In the genomic region with DNA sequence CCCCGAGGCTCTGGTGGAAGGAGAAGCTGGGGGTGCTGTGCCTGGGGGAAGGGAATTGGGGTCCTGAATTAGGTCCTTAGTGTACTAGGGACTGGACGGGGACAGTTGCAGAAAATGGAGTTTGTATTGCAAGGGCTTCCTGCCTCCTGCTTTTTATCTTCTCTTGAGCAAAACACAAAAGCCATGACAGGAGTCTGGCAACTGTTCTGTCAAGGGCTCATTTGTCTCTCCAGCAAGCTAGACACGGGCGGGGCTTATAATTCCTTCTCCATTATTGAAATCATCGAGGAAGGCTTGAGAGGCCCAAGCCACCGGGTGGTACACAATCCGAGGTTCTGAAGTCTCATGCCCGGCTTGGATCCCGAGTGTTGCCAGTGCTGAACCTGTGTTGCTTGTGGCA, we compare ENCODE assay signal across 11 mouse cellular contexts. TPM values are rescaled to one million over a fixed set of nuclear protein-coding genes. Genes with fewer than 3 reads are reported as not detected.
DNase-seq lines count a peak whose midpoint lies in the region; ATAC-seq and TF ChIP-seq lines count a peak whose summit lies in the region.
"Had no signal": no experiment of that assay in that cellular context is flagged by ENCODE, and none has a peak within 500 bp of the region (broad histone marks: within the 10 kb centered on the region; RNA-seq: fewer than 3 reads in every experiment).

No protein-coding gene starts in this region.

- H3K4me2 ChIP-seq in heart, embryonic 13.5 days: peak overlapping the region; percentile 45
- peak overlapping the region; percentile 11; the same call in 1 of the 2 replicates for H3K4me2 ChIP-seq in lung, embryonic 14.5 days
- peak overlapping the region; percentile 8; the same call in 1 of the 2 replicates for H3K4me2 ChIP-seq in forebrain, embryonic 12.5 days

- TF ChIP-seq CTCF in lung, embryonic 14.5 days (IDR thresholded peaks at IDR 0.05; ENCODE audit: low read depth): no peak

- WGBS in heart, embryonic 13.5 days: 24% methylated on average over 9 of the region's 9 CpGs
- WGBS in lung, embryonic 14.5 days: 32% methylated on average over 9 of the region's 9 CpGs
- WGBS in forebrain, embryonic 12.5 days: 53% methylated on average over 9 of the region's 9 CpGs
- WGBS in limb, embryonic 10.5 days: 67% methylated on average over 9 of the region's 9 CpGs

- intact Hi-C loops in heart, postnatal 36 days (cut with DNase I): no loop called here

- DNase-seq in heart, postnatal 36 days: no peak
- peak; percentile 80 for DNase-seq in lung, embryonic 14.5 days
- no peak for DNase-seq in lung, adult 18-20 months
- DNase-seq in limb, embryonic 10.5 days (ENCODE audit: low spot score): no peak
- no peak for DNase-seq in urinary bladder, postnatal 10 days (ENCODE audit: low spot score)
- no peak for DNase-seq in frontal cortex, postnatal 25 days (ENCODE audit: low spot score in 2 of 2)
- DNase-seq: liver, postnatal 0 days; thymus, adult 2 months had no signal

- H3K9me3 ChIP-seq in heart, embryonic 13.5 days: no peaks in the 10 kb centered on the region
- no peaks in the 10 kb centered on the region for H3K9me3 ChIP-seq in lung, embryonic 14.5 days (ENCODE audit: low read depth, low read length)
- H3K9me3 ChIP-seq in forebrain, embryonic 12.5 days: no peaks in the 10 kb centered on the region
- H3K9me3 ChIP-seq in limb, embryonic 10.5 days (replicated peaks): no peaks in the 10 kb centered on the region

- ATAC-seq in heart, embryonic 13.5 days (ENCODE audit: extremely low read depth, insufficient number of reproducible peaks, low FRiP score, low TSS enrichment): no peak
- 0 out of 2 replicates have a peak, but pooled peaks have one; percentile 30 for ATAC-seq in lung, embryonic 14.5 days (ENCODE audit: insufficient read depth)
- ATAC-seq in forebrain, embryonic 12.5 days (ENCODE audit: low FRiP score): no peak
- ATAC-seq: liver, postnatal 0 days had no signal

- H3K4me1 ChIP-seq in heart, embryonic 13.5 days: peaks cover 74% of the 10 kb centered on the region
- H3K4me1 ChIP-seq in lung, embryonic 14.5 days (ENCODE audit: insufficient read depth): peaks cover 32% of the 10 kb centered on the region
- peaks cover 64% of the 10 kb centered on the region for H3K4me1 ChIP-seq in forebrain, embryonic 12.5 days
- H3K4me1 ChIP-seq in limb, embryonic 10.5 days: peaks cover 74% of the 10 kb centered on the region

- H3K27me3 ChIP-seq in heart, embryonic 13.5 days (replicated peaks): no peaks in the 10 kb centered on the region
- H3K27me3 ChIP-seq in lung, embryonic 14.5 days (ENCODE audit: insufficient read depth, low read length): no peaks in the 10 kb centered on the region
- H3K27me3 ChIP-seq in forebrain, embryonic 12.5 days: no peaks in the 10 kb centered on the region
- no peaks in the 10 kb centered on the region for H3K27me3 ChIP-seq in limb, embryonic 10.5 days (ENCODE audit: low read depth, poor library complexity, severe bottlenecking)

- H3K27ac ChIP-seq in heart, embryonic 13.5 days (replicated peaks): peak overlapping the region; percentile 89
- H3K27ac ChIP-seq in lung, embryonic 14.5 days (ENCODE audit: low read depth): peak overlapping the region; percentile 56
- peak overlapping the region; percentile 14; the same call in 1 of the 2 replicates for H3K27ac ChIP-seq in forebrain, embryonic 12.5 days
- peak overlapping the region; percentile 38 for H3K27ac ChIP-seq in limb, embryonic 10.5 days

- peak overlapping the region; percentile 24 for H3K9ac ChIP-seq in heart, embryonic 13.5 days
- H3K9ac ChIP-seq in lung, embryonic 14.5 days: no peak overlapping the region
- no peak overlapping the region for H3K9ac ChIP-seq in forebrain, embryonic 12.5 days
- H3K9ac ChIP-seq: liver, postnatal 0 days had no signal

- H3K36me3 ChIP-seq in heart, embryonic 13.5 days: peaks cover 8% of the 10 kb centered on the region
- H3K36me3 ChIP-seq in lung, embryonic 14.5 days (ENCODE audit: insufficient read depth): 0 out of 2 replicates have a peak, but pooled peaks cover 2% of the 10 kb centered on the region
- H3K36me3 ChIP-seq in forebrain, embryonic 12.5 days (replicated peaks): no peaks in the 10 kb centered on the region
- H3K36me3 ChIP-seq in limb, embryonic 10.5 days: peaks cover 32% of the 10 kb centered on the region

- H3K4me3 ChIP-seq in heart, embryonic 13.5 days: no peak overlapping the region
- no peak overlapping the region for H3K4me3 ChIP-seq in lung, embryonic 14.5 days (ENCODE audit: low read depth, low read length)
- no peak overlapping the region for H3K4me3 ChIP-seq in forebrain, embryonic 12.5 days (replicated peaks)
- H3K4me3 ChIP-seq in limb, embryonic 10.5 days: no peak overlapping the region

RNA-seq across cellular contexts. Expression of gene Hunk, which starts 38.6 kb away (rescaled TPM):
- 9.5 and 10.6 TPM in 2 replicates for polyA plus RNA-seq in heart, embryonic 13.5 days (2015; fragmentation: Nextera tagmentation; extraction: Ambion mirVana)
- under 1 TPM; 0.57 to 0.67 TPM for total RNA-seq in heart, postnatal 36 days (2021)
- 21.2 and 21.3 TPM in 2 replicates for polyA plus RNA-seq in lung, embryonic 14.5 days (2014; fragmentation: Nextera tagmentation; extraction: Ambion mirVana)
- polyA plus RNA-seq in forebrain, embryonic 12.5 days (2016; fragmentation: Nextera tagmentation; extraction: Ambion mirVana): 16.6 and 17.9 TPM in 2 replicates
- 17.5 and 23.0 TPM in 2 replicates for polyA plus RNA-seq in limb, embryonic 10.5 days (2016; fragmentation: Nextera tagmentation; extraction: Ambion mirVana)
- total RNA-seq: common myeloid progenitor, adult 5-6 weeks had no signal

Comparison
In these comparisons a context has a peak if more than half of its experiments do, and no peak if none do; other contexts are left out.
1. H3K27ac ChIP-seq: peak in every context shown above with its lines; median percentile 89 in heart, embryonic 13.5 days; 56 in lung, embryonic 14.5 days; 38 in limb, embryonic 10.5 days; 14 in forebrain, embryonic 12.5 days.